Mouse (Mus musculus) bone marrow, adult 2 months (tissue): ENCODE data around the gene Upp2.

Experiments
- CTCF ChIP-seq: fragments of 200-500 bp; IDR thresholded peaks from 2 replicates; pipeline ENCODE4 v1.5.1; 2011; ENCODE audit warnings: low read length, control low read depth; ENCODE audit not compliant: control insufficient read depth, insufficient read depth
- POLR2A ChIP-seq: fragments of 200-500 bp; IDR thresholded peaks from 2 replicates; pipeline ENCODE4 v1.6.1; 2011; ENCODE audit warnings: low read depth, mild to moderate bottlenecking, control low read depth, low read length, borderline replicate concordance; ENCODE audit not compliant: control insufficient read depth

DNA sequence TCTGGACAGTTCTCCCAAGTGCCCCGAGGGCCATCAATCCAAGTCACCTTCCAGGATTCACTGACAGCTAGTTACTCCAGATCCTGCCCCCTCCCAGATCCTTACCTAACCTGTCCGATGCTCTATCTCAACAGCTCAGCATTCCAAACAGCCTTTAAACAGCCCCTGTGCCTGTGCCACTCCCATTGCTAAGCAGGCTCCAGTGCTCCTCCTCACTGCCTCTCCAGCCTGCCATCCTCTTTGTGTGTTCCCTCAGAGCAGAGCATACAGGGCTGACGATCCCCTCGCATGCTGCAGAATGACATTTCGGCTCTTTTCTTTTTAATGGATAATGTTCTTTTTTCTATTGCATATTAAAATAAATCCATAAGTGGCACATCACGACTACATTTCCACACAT lies 17.1 kb upstream of the Upp2 start:
- TF ChIP-seq CTCF: no peak
- TF ChIP-seq POLR2A: no peak
